Mouse (Mus musculus) limb, embryonic 12.5 days (tissue): ENCODE data around the gene 2300002M23Rik. TPM values are rescaled to one million over a fixed set of nuclear protein-coding genes. Genes with fewer than 3 reads are reported as not detected.
A peak's percentile ranks its signal among the peaks of the same experiment; 100 is the strongest.

ENCODE experiments used
- ATAC-seq: fragments of 200-750 bp; cut with Nextera tagmentation; 2 replicates; pipeline ENCODE4 v1.8.0; 2017; ENCODE audit warnings: low read depth, moderate TSS enrichment; ENCODE audit not compliant: insufficient number of reproducible peaks, insufficient read depth, low FRiP score, low TSS enrichment
- H3K27ac ChIP-seq: fragments of 300-500 bp; sonication (generic); 2 replicates; pipeline ENCODE4 v1.5.1; 2016; ENCODE audit warnings: mild to moderate bottlenecking, moderate library complexity
- H3K27me3 ChIP-seq: fragments of 300-500 bp; sonication (generic); 2 replicates; pipeline ENCODE4 v1.6.1; 2016; ENCODE audit warnings: mild to moderate bottlenecking, moderate library complexity
- H3K36me3 ChIP-seq: fragments of 300-500 bp; sonication (generic); 2 replicates; pipeline ENCODE4 v1.6.1; 2016; ENCODE audit warnings: mild to moderate bottlenecking, moderate library complexity
- H3K4me1 ChIP-seq: fragments of 300-500 bp; sonication (generic); replicated peaks from 2 replicates; pipeline ENCODE4 v1.6.1; 2016
- H3K4me2 ChIP-seq: fragments of 300-500 bp; sonication (generic); 2 replicates; pipeline ENCODE4 v1.6.1; 2016; ENCODE audit warnings: mild to moderate bottlenecking, moderate library complexity
- H3K4me3 ChIP-seq: fragments of 300-500 bp; sonication (generic); replicated peaks from 2 replicates; pipeline ENCODE4 v1.5.1; 2016; ENCODE audit warnings: mild to moderate bottlenecking
- H3K9ac ChIP-seq: fragments of 300-500 bp; sonication (generic); replicated peaks from 2 replicates; pipeline ENCODE4 v1.6.1; 2016; ENCODE audit warnings: mild to moderate bottlenecking, moderate library complexity
- H3K9me3 ChIP-seq: fragments of 300-500 bp; sonication (generic); 2 replicates; pipeline ENCODE4 v1.6.1; 2016; ENCODE audit warnings: mild to moderate bottlenecking, moderate library complexity
- WGBS: fragments of 180-500 bp; shearing (Covaris S2); methylation state at CpG from one replicate; pipeline ENCODE4 v1.1.7; 2016; 5-methylcytosine and 5-hydroxymethylcytosine counted together
- polyA plus RNA-seq: library from polyadenylated mRNA; unstranded; fragments of >200 nt; fragmentation: Nextera tagmentation; extraction: Ambion mirVana; gene quantifications from 2 replicates; pipeline ENCODE4 v1.2.1, GENCODE M21; 2016

The 2300002M23Rik gene
- polyA plus RNA-seq, 1 experiment from 2014 or later, result not detected

- Histone ChIP-seq H3K36me3 (no peaks in the 10 kb centered on the region), H3K27me3 (no peaks in the 10 kb centered on the region; the same call in 1 of the 2 replicates), H3K27ac (no peak overlapping the region), H3K4me1 (no peaks in the 10 kb centered on the region), H3K4me2 (no peak overlapping the region), H3K9me3 (no peaks in the 10 kb centered on the region), H3K4me3 (no peak overlapping the region), H3K9ac (no peak overlapping the region)
- no peak for ATAC-seq
- WGBS, result 89% methylated on average over 13 of the region's 13 CpGs
Observed at GRCm38 (mm10) chr17:35556186-35556765, 11.0 kb upstream of the 2300002M23Rik start.

DNA sequence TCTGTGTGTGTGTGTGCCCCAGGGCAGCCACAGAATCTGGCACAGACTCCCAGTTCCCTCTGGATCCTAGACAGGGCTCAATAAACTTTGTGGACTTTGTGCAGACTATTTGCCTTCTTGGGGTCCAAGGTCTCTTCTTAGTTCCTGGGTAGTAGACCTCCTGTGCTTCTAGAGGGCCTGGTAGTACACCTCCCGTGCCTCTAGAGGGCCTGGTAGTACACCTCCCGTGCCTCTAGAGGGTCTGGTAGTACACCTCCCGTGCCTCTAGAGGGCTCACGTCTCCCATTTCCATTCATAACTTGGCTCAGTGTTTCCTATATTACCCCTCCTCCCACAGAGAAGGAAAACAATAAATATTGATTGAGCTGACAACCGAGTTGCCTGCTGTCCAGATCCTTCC, 10.4 kb upstream of the 2300002M23Rik start:
- ATAC-seq, result no peak
- no peaks in the 10 kb centered on the region for H3K36me3 ChIP-seq
- WGBS, result 31% methylated on average over 5 of the region's 5 CpGs
- no peak overlapping the region for H3K4me3 ChIP-seq
- no peak overlapping the region for H3K27ac ChIP-seq
- no peaks in the 10 kb centered on the region for H3K9me3 ChIP-seq
- H3K4me2 ChIP-seq, result no peak overlapping the region
- no peak overlapping the region for H3K9ac ChIP-seq
- H3K4me1 ChIP-seq, result no peaks in the 10 kb centered on the region
- no peaks in the 10 kb centered on the region; the same call in 1 of the 2 replicates for H3K27me3 ChIP-seq

- ATAC-seq, result no peak
- WGBS, result 78% methylated on average over 9 of the region's 9 CpGs
Observed at GRCm38 (mm10) chr17:35557351-35557750, 9.9 kb upstream of the 2300002M23Rik start.

GRCm38 (mm10) chr17:35558216-35558615, 9.0 kb upstream of the 2300002M23Rik start:
- Histone ChIP-seq H3K27ac (no peak overlapping the region), H3K9me3 (no peaks in the 10 kb centered on the region), H3K27me3 (no peaks in the 10 kb centered on the region; the same call in 1 of the 2 replicates), H3K9ac (no peak overlapping the region), H3K36me3 (no peaks in the 10 kb centered on the region), H3K4me2 (no peak overlapping the region), H3K4me1 (no peaks in the 10 kb centered on the region), H3K4me3 (no peak overlapping the region)
- WGBS, result 63% methylated on average over 8 of the region's 8 CpGs
- no peak for ATAC-seq

More at GRCm38 (mm10) chr17:35557351-35557750, 9.9 kb upstream of the 2300002M23Rik start:
- Histone ChIP-seq H3K27me3 (no peaks in the 10 kb centered on the region; the same call in 1 of the 2 replicates), H3K4me3 (no peak overlapping the region), H3K27ac (no peak overlapping the region), H3K36me3 (no peaks in the 10 kb centered on the region), H3K4me2 (no peak overlapping the region), H3K9me3 (no peaks in the 10 kb centered on the region), H3K4me1 (no peaks in the 10 kb centered on the region), H3K9ac (no peak overlapping the region)

- Histone ChIP-seq H3K27ac (no peak overlapping the region), H3K9ac (no peak overlapping the region), H3K4me1 (peaks cover 11% of the 10 kb centered on the region), H3K27me3 (peaks cover 42% of the 10 kb centered on the region), H3K36me3 (no peaks in the 10 kb centered on the region), H3K4me3 (no peak overlapping the region), H3K4me2 (no peak overlapping the region), H3K9me3 (peaks cover 3% of the 10 kb centered on the region; the same call in 1 of the 2 replicates)
- no peak for ATAC-seq
- WGBS, result 19% methylated on average over 9 of the region's 9 CpGs
Observed at GRCm38 (mm10) chr17:35567767-35568166, 517 bp downstream of the 2300002M23Rik start.

GRCm38 (mm10) chr17:35569091-35569944, 2.1 kb downstream of the 2300002M23Rik start:
- H3K27ac ChIP-seq, result no peak overlapping the region
- WGBS, result 4% methylated on average over 28 of the region's 28 CpGs
- no peaks in the 10 kb centered on the region for H3K36me3 ChIP-seq
- H3K4me3 ChIP-seq, result peak overlapping the region; percentile 33
- ATAC-seq, result no peak
- peaks cover 11% of the 10 kb centered on the region for H3K4me1 ChIP-seq
- H3K9ac ChIP-seq, result peak overlapping the region; percentile 58
- peak overlapping the region; percentile 62 for H3K4me2 ChIP-seq
- peaks cover 44% of the 10 kb centered on the region for H3K27me3 ChIP-seq
- peaks cover 3% of the 10 kb centered on the region; the same call in 1 of the 2 replicates for H3K9me3 ChIP-seq

GRCm38 (mm10) chr17:35570836-35571235, 3.6 kb downstream of the 2300002M23Rik start:
- 81% methylated on average over 14 of the region's 14 CpGs for WGBS

DNA sequence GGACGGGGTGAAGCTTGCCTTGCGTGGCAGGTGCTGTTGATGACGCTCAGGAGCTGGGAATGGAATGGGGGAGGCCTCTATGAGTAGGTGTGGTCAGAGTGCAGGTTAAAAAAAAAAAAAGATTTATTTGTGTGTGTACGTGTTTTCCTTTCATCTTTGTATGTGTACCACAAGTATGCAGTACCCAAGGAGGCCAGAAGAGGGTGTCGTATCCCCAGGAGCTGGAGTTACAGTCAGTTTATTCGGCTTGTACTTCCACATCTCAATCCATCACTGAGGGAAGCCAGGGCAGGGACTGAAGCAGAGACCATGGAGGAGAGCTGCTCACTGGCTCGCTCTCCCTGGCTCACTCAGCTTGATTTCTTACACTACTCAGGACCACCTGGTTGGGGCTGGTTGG, 4.2 kb downstream of the 2300002M23Rik start:
- no peak overlapping the region for H3K4me3 ChIP-seq
- H3K9me3 ChIP-seq, result peaks cover 3% of the 10 kb centered on the region; the same call in 1 of the 2 replicates
- no peak overlapping the region for H3K27ac ChIP-seq
- ATAC-seq, result 0 out of 2 replicates have a peak, but pooled peaks have one; percentile 31
- H3K27me3 ChIP-seq, result peaks cover 50% of the 10 kb centered on the region
- H3K36me3 ChIP-seq, result no peaks in the 10 kb centered on the region
- 97% methylated on average over 7 of the region's 7 CpGs for WGBS
- peaks cover 11% of the 10 kb centered on the region for H3K4me1 ChIP-seq
- H3K9ac ChIP-seq, result no peak overlapping the region
- no peak overlapping the region for H3K4me2 ChIP-seq

More at GRCm38 (mm10) chr17:35570836-35571235, 3.6 kb downstream of the 2300002M23Rik start:
- Histone ChIP-seq H3K9me3 (peaks cover 3% of the 10 kb centered on the region; the same call in 1 of the 2 replicates), H3K27me3 (peaks cover 47% of the 10 kb centered on the region), H3K4me3 (no peak overlapping the region), H3K4me2 (no peak overlapping the region), H3K36me3 (no peaks in the 10 kb centered on the region), H3K27ac (no peak overlapping the region), H3K9ac (no peak overlapping the region), H3K4me1 (peaks cover 11% of the 10 kb centered on the region)
- no peak for ATAC-seq

DNA sequence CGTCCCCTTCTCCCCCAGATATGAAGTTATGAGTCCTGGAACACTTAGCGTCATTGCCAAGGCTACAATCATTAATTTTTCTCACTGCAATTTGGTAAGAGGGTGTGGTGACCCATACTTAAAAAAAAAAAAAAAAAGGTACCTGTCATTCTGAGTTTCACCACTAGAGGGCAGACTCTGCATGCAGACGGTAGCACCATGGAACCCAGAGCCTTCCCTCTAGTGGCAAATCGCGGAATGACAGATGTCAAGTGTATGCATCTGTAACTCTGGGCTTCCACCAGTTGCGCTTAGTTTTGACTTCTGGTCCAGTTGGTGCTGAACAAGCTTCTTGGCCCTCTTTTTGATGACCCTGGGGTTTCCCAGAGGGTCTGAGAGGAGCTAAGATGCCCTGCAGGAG, 11.0 kb downstream of the 2300002M23Rik start:
- ATAC-seq, result no peak

GRCm38 (mm10) chr17:35582900-35583299, 15.7 kb downstream of the 2300002M23Rik start:
- Histone ChIP-seq H3K9ac (no peak overlapping the region), H3K4me2 (no peak overlapping the region), H3K27ac (no peak overlapping the region), H3K9me3 (no peaks in the 10 kb centered on the region), H3K36me3 (no peaks in the 10 kb centered on the region), H3K27me3 (0 out of 2 replicates have a peak, but pooled peaks cover 3% of the 10 kb centered on the region), H3K4me1 (no peaks in the 10 kb centered on the region), H3K4me3 (no peak overlapping the region)
- 91% methylated on average over 1 of the region's 1 CpGs for WGBS
- ATAC-seq, result no peak

More for the DNA sequence above, 11.0 kb downstream of the 2300002M23Rik start:
- Histone ChIP-seq H3K4me1 (no peaks in the 10 kb centered on the region), H3K9ac (no peak overlapping the region), H3K27ac (no peak overlapping the region), H3K27me3 (peaks cover 20% of the 10 kb centered on the region), H3K9me3 (no peaks in the 10 kb centered on the region), H3K4me2 (no peak overlapping the region), H3K4me3 (no peak overlapping the region), H3K36me3 (no peaks in the 10 kb centered on the region)
- 13% methylated on average over 6 of the region's 6 CpGs for WGBS

DNA sequence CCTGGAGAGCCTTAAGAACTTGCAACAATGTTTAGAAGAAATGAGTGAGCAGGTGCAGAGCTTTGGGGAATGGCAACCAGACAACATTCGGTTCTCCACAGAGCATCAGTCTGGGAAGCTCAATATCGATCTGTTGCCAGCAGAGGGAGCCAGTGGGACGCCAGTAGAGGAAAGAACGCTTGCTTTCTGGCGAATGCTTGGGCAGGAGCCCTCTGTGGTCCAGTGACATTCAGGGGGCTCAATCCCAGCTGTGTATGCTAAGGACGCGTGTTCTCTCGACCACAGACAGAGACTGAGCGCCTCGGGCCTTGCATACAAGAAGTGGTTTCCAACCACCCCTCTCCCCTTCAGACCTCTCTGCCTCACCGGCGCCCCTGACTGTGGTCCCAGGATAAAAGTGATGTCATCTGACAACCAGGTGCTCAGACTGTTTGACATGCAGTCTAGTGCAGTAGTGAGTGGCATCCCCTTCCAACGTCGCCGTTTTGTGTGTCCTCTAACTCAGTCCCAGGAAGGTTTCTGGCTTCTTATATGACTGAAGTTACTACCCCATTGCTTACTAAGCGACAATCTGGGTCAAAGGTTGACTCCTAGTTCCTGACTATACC, 17.2 kb downstream of the 2300002M23Rik start:
- Histone ChIP-seq H3K27me3 (0 out of 2 replicates have a peak, but pooled peaks cover 3% of the 10 kb centered on the region), H3K4me1 (no peaks in the 10 kb centered on the region), H3K36me3 (no peaks in the 10 kb centered on the region), H3K4me2 (peak overlapping the region; percentile 35), H3K9me3 (no peaks in the 10 kb centered on the region), H3K4me3 (no peak overlapping the region), H3K9ac (no peak overlapping the region), H3K27ac (no peak overlapping the region)
- ATAC-seq, result no peak
- WGBS, result 15% methylated on average over 16 of the region's 16 CpGs
